Mouse (Mus musculus) embryonic fibroblast, embryonic 13.5 days (primary cell): ENCODE data around the gene Osbpl6.

Source experiments
- CTCF ChIP-seq: IDR thresholded peaks from 2 replicates; pipeline ENCODE4 v1.5.1; 2011; ENCODE audit warnings: mild to moderate bottlenecking, control low read depth, low read length, moderate library complexity, borderline replicate concordance; ENCODE audit not compliant: insufficient read depth
- POLR2A ChIP-seq: IDR thresholded peaks from 2 replicates; pipeline ENCODE4 v1.6.1; 2011; ENCODE audit warnings: low read depth, mild to moderate bottlenecking, control low read depth, low read length, moderate library complexity

DNA sequence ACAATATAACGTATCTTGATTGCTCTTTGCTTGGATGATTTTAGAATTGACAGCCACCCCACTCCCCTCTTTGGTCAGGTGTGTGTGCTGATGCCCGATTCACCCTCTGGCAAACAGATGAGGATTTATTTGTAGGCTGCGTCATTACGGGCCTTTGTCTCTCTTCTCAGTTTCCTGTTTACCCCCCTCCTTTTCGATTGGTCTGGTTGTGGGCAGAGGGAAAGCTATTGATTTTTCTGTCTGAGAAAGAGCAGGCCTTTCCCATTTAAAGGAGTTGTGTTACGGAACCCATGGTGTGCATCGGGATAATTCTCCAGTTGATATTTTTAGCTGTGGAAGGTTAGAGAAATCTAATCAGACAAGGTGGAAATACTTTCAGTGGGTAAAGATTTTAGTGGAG is 85.9 kb downstream of the Osbpl6 start:
- TF ChIP-seq POLR2A (no peak), CTCF (no peak)
